Mouse (Mus musculus): ENCODE results near the gene Catsper2. TPM values are rescaled to one million over a fixed set of nuclear protein-coding genes. Genes with fewer than 3 reads are reported as not detected.

Catsper2 gene
- total RNA-seq, 4 experiments from 2014 or later: 2.2 to 4.1 (median 2.9) TPM

Small RNA genes lying within 50 kb of the gene (microRNA-seq; reads per million reads assigned to microRNA genes)
- 0 reads per million in 2 experiments for gene Gm22953

Other genes starting within 250 kb of the Catsper2 start
- 10 to 100 TPM; 43.8 to 53.2 (median 44.6) TPM for gene Tubgcp4, start 243.1 kb downstream of the Catsper2 start, total RNA-seq (2022)
- 10 to 100 TPM; 16.8 to 19.6 (median 18.6) TPM for gene Zscan29, start 242.7 kb downstream of the Catsper2 start, total RNA-seq (2022)
- 100 to 1,000 TPM in 1 of 4 experiments, 10 to 100 TPM in 3; 81.3 to 124 (median 91.5) TPM for gene Trp53bp1, start 142.4 kb downstream of the Catsper2 start, total RNA-seq (2022)
- gene Map1a, start 124.2 kb downstream of the Catsper2 start, total RNA-seq (2022): 10 to 100 TPM; 10.4 to 17.5 (median 12.5) TPM
- 10 to 100 TPM; 46.6 to 69.1 (median 53.0) TPM for gene Ppip5k1, start 58.4 kb downstream of the Catsper2 start, total RNA-seq (2022)
- gene Ckmt1, start 56.1 kb downstream of the Catsper2 start, total RNA-seq (2022): 10 to 100 TPM in 3 of 4 experiments, 1 to 10 TPM in 1; 9.9 to 15.5 (median 12.2) TPM
- gene Strc, start 26.6 kb downstream of the Catsper2 start, total RNA-seq (2022): 1 to 10 TPM in 1 of 4 experiments, under 1 TPM in 1, not detected in 2; 0.81 to 1.4 TPM
- 100 to 1,000 TPM; 426 to 490 (median 434) TPM for gene Pdia3, start within 50 bp of the Catsper2 start, total RNA-seq (2022)
- gene Ell3, start 30.5 kb upstream of the Catsper2 start, total RNA-seq (2022): under 1 TPM in 3 of 4 experiments, not detected in 1; 0.24 to 0.74 (median 0.62) TPM
- gene Serf2, start 35.4 kb upstream of the Catsper2 start, total RNA-seq (2022): 100 to 1,000 TPM; 249 to 360 (median 257) TPM
- 10 to 100 TPM; 14.2 to 53.3 (median 35.7) TPM for gene Hypk, start 39.5 kb upstream of the Catsper2 start, total RNA-seq (2022)
- gene Serinc4, start 43.0 kb upstream of the Catsper2 start, total RNA-seq (2022): under 1 TPM; 0.20 to 0.75 (median 0.28) TPM
- gene Mfap1b, start 60.3 kb upstream of the Catsper2 start, total RNA-seq (2022): 10 to 100 TPM; 38.2 to 44.8 (median 40.2) TPM
- gene Mfap1a, start 92.9 kb upstream of the Catsper2 start, total RNA-seq (2022): 10 to 100 TPM; 31.3 to 37.9 (median 35.5) TPM
- gene Wdr76, start 92.9 kb upstream of the Catsper2 start, total RNA-seq (2022): 1 to 10 TPM; 2.6 to 6.1 (median 4.4) TPM

Data from adrenal gland, adult 8-10 months (tissue).